Mouse (Mus musculus) midbrain, postnatal 0 days (tissue): ENCODE results near the gene Farp1. TPM values are rescaled to one million over a fixed set of nuclear protein-coding genes. Genes with fewer than 3 reads are reported as not detected.
A peak's percentile ranks its signal among the peaks of the same experiment; 100 is the strongest.
"Not testable (repeated sequence)": the region's sequence is repeated elsewhere in the genome, so short reads cannot be mapped to it uniquely, and the experiment has no call there.

Experiments used
- ATAC-seq: fragments of 200-750 bp; cut with Nextera tagmentation; 2 replicates; pipeline ENCODE4 v1.8.0; 2017; ENCODE audit warnings: moderate number of reproducible peaks, mild to moderate bottlenecking, moderate TSS enrichment, moderate library complexity; ENCODE audit not compliant: low FRiP score
- DNase-seq: peaks from one replicate; pipeline ENCODE4 v3.0.0-alpha.2; 2015; ENCODE audit warnings: low spot score
- H3K27ac ChIP-seq: fragments of 300-500 bp; sonication (generic); 2 replicates; pipeline ENCODE4 v1.5.1; 2014; ENCODE audit warnings: low read depth, mild to moderate bottlenecking, low read length, mixed read lengths
- H3K27me3 ChIP-seq: fragments of 300-500 bp; sonication (generic); 2 replicates; pipeline ENCODE4 v1.6.1; 2014; ENCODE audit warnings: low read length, control low read depth, mixed read lengths; ENCODE audit not compliant: insufficient read depth
- H3K36me3 ChIP-seq: fragments of 300-500 bp; sonication (generic); 2 replicates; pipeline ENCODE4 v1.6.1; 2014; ENCODE audit warnings: low read length, control low read depth, mixed read lengths; ENCODE audit not compliant: insufficient read depth
- H3K4me1 ChIP-seq: fragments of 300-500 bp; sonication (generic); 2 replicates; pipeline ENCODE4 v1.6.1; 2014; ENCODE audit warnings: mild to moderate bottlenecking, control low read depth, antibody characterized with exemption, low read length, mixed read lengths; ENCODE audit not compliant: insufficient read depth
- H3K4me2 ChIP-seq: fragments of 300-500 bp; sonication (generic); 2 replicates; pipeline ENCODE4 v1.6.1; 2014; ENCODE audit warnings: low read depth, mild to moderate bottlenecking, low read length, mixed read lengths; ENCODE audit not compliant: poor library complexity, severe bottlenecking
- H3K4me3 ChIP-seq: fragments of 300-500 bp; sonication (generic); 2 replicates; pipeline ENCODE4 v1.5.1; 2014; ENCODE audit warnings: low read depth, mild to moderate bottlenecking, low read length, moderate library complexity
- H3K9ac ChIP-seq: fragments of 300-500 bp; sonication (generic); replicated peaks from 2 replicates; pipeline ENCODE4 v1.6.1; 2014; ENCODE audit warnings: mild to moderate bottlenecking, low read length, moderate library complexity, mixed read lengths; ENCODE audit not compliant: poor library complexity, severe bottlenecking
- H3K9me3 ChIP-seq: fragments of 300-500 bp; sonication (generic); 2 replicates; pipeline ENCODE4 v1.6.1; 2016; ENCODE audit warnings: low read length, control low read depth
- CTCF ChIP-seq: IDR thresholded peaks from 2 replicates; pipeline ENCODE4 v1.5.1; 2016; ENCODE audit warnings: antibody characterized with exemption, mild to moderate bottlenecking
- WGBS: fragments of 180-500 bp; shearing (Covaris S2); extraction: QIAGEN DNeasy Blood & Tissue Kit; methylation state at CpG from one replicate; pipeline ENCODE4 v1.1.7; 2014; 5-methylcytosine and 5-hydroxymethylcytosine counted together
- polyA plus RNA-seq: library from polyadenylated mRNA; unstranded; fragments of >200 nt; fragmentation: Nextera tagmentation; extraction: Ambion mirVana; gene quantifications from 2 replicates; pipeline ENCODE4 v1.2.1, GENCODE M21; 2015
- total RNA-seq: library from RNA; depleted of rRNA; stranded (reverse); fragments of >200 nt; gene quantifications from 2 replicates; pipeline ENCODE4 v1.2.3, GENCODE M21; 2014

The Farp1 gene
- total and polyA plus RNA-seq, 2 experiments from 2014 or later: 41.8 to 113 TPM

DNA sequence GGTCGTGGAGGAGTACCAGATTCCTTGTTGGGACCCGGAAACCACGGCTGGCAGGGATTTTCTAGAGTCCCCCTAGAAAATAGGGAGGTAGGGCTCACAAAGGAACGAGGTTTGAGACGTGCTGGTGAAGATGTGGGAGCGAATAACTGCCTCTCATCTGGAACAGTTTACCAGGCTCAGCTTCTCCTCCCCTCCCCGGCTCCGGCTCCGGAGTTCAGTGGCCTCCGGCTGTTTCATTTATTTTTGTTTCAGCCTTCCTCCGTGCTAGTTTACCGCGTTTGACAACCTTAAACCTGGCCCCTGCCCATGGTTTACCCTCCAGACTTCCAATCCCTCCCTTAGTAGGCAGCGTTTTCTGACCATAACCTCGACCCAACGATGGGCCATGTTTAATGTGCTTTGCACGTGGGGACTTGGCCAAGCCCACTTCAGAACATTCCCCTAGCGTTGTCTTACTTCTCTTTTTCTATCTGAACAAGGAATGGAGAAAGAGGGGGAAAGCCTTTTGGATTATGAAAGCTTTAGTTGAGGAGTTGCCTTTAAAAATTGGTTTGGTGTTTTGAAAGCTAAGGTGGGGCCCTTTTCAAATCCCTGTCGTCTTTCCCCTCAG is 1.7 kb downstream of the Farp1 start:
- Histone ChIP-seq H3K27me3 (no peaks in the 10 kb centered on the region), H3K4me2 (peak overlapping the region; percentile 83), H3K4me3 (peak overlapping the region; percentile 85), H3K9me3 (no peaks in the 10 kb centered on the region), H3K27ac (peak overlapping the region; percentile 89), H3K4me1 (peaks cover 15% of the 10 kb centered on the region), H3K9ac (peak overlapping the region; percentile 95), H3K36me3 (no peaks in the 10 kb centered on the region)
- WGBS: 1% methylated on average over 19 of the region's 19 CpGs
- DNase-seq (peak; percentile 25), ATAC-seq (no peak)
- no peak for TF ChIP-seq CTCF

DNA sequence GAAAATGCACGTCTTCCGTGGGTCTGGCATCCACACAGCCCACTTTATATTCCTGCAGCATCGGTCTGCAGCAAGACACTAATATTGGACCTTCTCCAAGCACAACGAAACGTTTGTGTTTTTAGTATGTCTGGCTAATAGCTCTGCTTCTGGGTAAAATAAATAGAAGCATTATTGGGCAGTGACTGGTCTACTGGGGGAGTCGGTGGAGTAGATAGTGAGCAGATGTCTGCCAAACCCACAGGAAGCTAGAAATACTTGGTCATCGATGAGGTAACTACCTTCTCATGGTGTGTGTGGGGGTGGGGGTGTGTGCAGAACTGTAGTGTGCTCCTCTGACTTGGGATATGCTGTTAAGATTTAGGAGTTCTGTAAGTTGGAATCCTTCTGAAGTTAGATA is 2.3 kb downstream of the Farp1 start:
- H3K4me3 ChIP-seq: peak overlapping the region; percentile 85

DNA sequence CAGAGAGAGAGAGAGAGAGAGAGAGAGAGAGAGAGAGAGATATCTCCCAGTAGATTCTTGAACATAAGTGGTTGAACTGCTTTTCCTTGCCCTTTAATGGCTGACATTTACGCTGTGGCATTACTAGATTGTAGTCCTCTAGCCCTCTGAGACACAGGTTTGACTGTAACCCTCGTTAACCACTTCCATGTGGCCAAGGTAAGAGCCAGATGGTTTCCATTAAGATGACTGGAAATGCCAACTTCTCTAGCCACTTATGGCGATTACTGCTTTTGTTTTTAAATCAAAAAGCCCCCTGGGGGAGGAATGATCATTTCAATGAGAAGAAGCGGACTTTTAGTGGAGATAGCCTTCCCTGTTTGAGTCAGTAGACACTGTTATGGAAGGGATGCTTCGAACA is 3.7 kb downstream of the Farp1 start:
- H3K27me3 ChIP-seq: no peaks in the 10 kb centered on the region
- H3K9ac ChIP-seq: no peak overlapping the region
- no peaks in the 10 kb centered on the region for H3K9me3 ChIP-seq
- DNase-seq: no peak
- H3K36me3 ChIP-seq: no peaks in the 10 kb centered on the region
- H3K4me2 ChIP-seq: peak overlapping the region; percentile 30
- TF ChIP-seq CTCF: no peak
- H3K4me3 ChIP-seq: no peak overlapping the region
- no peak for ATAC-seq
- peaks cover 15% of the 10 kb centered on the region for H3K4me1 ChIP-seq
- 70% methylated on average over 5 of the region's 5 CpGs for WGBS
- H3K27ac ChIP-seq: no peak overlapping the region

More for the DNA sequence above, 2.3 kb downstream of the Farp1 start:
- 32% methylated on average over 7 of the region's 7 CpGs for WGBS
- DNase-seq: peak; percentile 45
- Histone ChIP-seq H3K27me3 (no peaks in the 10 kb centered on the region), H3K36me3 (no peaks in the 10 kb centered on the region), H3K9me3 (no peaks in the 10 kb centered on the region), H3K4me1 (peaks cover 15% of the 10 kb centered on the region), H3K9ac (peak overlapping the region; percentile 95), H3K27ac (no peak overlapping the region), H3K4me2 (peak overlapping the region; percentile 83)
- ATAC-seq: no peak
- TF ChIP-seq CTCF: no peak

DNA sequence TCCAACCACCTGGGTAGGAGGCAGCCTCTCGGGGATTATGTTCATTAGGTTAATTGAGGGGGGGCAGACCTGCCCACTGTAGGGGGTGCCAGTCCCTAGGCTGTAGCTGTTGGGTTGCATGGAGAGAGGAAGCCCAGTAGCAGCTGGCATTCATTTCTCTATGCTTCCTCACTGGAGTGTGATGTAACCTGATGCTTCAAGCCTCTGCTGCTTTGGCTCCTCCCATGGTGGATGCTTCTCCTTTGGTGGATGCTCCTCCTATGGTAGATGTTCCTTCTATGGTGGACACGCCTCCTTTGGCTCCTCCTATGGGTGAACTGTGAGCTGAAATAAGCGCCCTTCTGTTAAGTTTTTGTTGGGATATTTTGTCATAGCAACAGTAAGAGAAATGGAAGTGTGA is 9.1 kb downstream of the Farp1 start:
- H3K4me2 ChIP-seq: no peak overlapping the region
- peaks cover 5% of the 10 kb centered on the region; the same call in 1 of the 2 replicates for H3K4me1 ChIP-seq
- H3K9me3 ChIP-seq: no peaks in the 10 kb centered on the region
- H3K9ac ChIP-seq: no peak overlapping the region
- H3K27ac ChIP-seq: no peak overlapping the region
- no peaks in the 10 kb centered on the region for H3K27me3 ChIP-seq
- 85% methylated on average over 3 of the region's 3 CpGs for WGBS
- no peak overlapping the region for H3K4me3 ChIP-seq
- H3K36me3 ChIP-seq: no peaks in the 10 kb centered on the region
- DNase-seq (no peak), ATAC-seq (no peak)
- TF ChIP-seq CTCF: no peak

DNA sequence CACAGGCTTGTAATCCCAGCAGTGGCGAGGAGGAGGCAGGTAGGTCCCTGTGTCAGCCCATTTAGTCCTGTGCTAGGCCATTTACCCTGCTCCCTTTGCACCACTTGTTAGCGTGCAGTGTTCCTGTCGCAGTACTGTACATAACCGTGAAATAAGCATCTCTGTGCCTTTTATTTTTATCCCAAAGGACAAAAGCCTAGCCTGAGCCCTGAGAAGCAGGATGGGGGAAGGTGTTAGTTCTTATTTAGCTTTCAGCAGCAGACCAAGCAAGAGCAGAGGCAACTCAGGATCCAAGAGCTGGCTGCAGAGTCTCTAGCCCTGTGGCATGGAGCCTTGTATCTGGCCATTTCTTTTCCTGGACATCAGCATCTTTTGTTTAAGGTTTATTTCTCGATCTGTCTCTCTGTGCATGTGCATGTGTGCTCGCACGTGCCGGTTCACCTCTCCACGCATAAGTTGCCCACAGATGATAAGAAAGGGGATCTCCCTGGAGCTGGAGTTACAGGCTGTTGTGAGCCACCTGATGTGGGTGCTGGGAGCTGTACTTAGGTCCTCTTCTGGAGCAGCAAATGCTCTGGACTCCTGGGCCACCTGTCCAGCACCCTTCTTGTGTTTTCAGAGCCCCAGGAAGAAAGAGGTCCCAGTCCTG is 11.4 kb downstream of the Farp1 start:
- Histone ChIP-seq H3K27me3 (no peaks in the 10 kb centered on the region), H3K4me1 (peaks cover 5% of the 10 kb centered on the region; the same call in 1 of the 2 replicates), H3K4me3 (no peak overlapping the region), H3K4me2 (no peak overlapping the region), H3K27ac (no peak overlapping the region), H3K36me3 (no peaks in the 10 kb centered on the region), H3K9ac (no peak overlapping the region), H3K9me3 (no peaks in the 10 kb centered on the region)
- DNase-seq: no peak
- TF ChIP-seq CTCF: no peak
- ATAC-seq: no peak
- 74% methylated on average over 9 of the region's 9 CpGs for WGBS

DNA sequence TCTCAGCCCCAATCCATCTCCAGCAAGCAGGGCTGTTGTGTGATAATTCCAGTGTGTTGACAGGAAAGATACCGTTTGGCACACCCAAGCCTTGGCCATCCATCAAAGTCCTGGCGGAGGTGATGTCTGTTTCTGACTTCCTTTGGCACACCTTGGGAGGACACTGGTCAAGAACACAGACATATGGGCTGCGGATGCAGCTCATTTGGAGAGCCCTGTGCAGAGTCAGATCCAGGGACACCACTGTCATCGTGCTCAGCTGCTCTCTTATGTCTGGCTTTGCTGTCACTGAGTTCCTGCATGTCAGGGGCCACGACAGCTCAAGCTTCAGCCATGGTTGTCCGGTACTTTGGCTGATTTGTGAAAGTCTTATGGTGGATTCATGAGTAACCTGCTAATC is 12.8 kb downstream of the Farp1 start:
- Histone ChIP-seq H3K4me2 (no peak overlapping the region), H3K27me3 (no peaks in the 10 kb centered on the region), H3K9me3 (no peaks in the 10 kb centered on the region), H3K27ac (no peak overlapping the region), H3K4me3 (no peak overlapping the region), H3K4me1 (peaks cover 5% of the 10 kb centered on the region; the same call in 1 of the 2 replicates), H3K9ac (no peak overlapping the region), H3K36me3 (no peaks in the 10 kb centered on the region)
- no peak for TF ChIP-seq CTCF
- ATAC-seq: no peak
- DNase-seq: no peak
- 85% methylated on average over 6 of the region's 6 CpGs for WGBS

DNA sequence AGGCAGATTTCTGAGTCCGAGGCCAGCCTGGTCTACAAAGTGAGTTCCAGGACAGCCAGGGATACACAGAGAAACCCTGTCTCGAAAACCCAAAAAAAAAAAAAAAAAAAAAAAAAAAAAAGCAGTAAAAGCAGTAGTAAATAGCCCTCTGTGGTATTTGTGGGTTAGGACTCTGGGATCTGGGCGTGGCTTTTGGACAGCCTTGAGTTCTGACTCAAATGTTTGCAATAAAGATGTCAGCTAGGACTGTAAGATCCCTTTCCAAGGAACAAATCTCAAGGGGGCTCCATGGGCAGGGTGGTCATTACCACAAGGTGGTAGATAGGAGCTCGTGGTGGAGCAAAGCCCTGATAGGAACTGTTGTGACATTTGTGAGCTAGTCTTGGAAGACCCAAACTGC is 16.0 kb downstream of the Farp1 start:
- not testable (repeated sequence) for H3K9ac ChIP-seq, H3K4me2 ChIP-seq, H3K27ac ChIP-seq, ATAC-seq, H3K9me3 ChIP-seq, H3K36me3 ChIP-seq, DNase-seq, H3K4me3 ChIP-seq, H3K27me3 ChIP-seq
- WGBS: 96% methylated on average over 2 of the region's 4 CpGs
- H3K4me1 ChIP-seq: 0 out of 2 replicates have a peak, but pooled peaks cover 10% of the 10 kb centered on the region
